Mouse (Mus musculus): ENCODE measurements around the gene Hist1h2ag. TPM values are rescaled to one million over a fixed set of nuclear protein-coding genes. Genes with fewer than 3 reads are reported as not detected.
"Not testable (repeated sequence)": the region's sequence is repeated elsewhere in the genome, so short reads cannot be mapped to it uniquely, and the experiment has no call there.

Hist1h2ag gene
- 17.8 and 25.3 TPM in 2 replicates for polyA plus RNA-seq (2015; fragmentation: Nextera tagmentation; extraction: Ambion mirVana)

DNA sequence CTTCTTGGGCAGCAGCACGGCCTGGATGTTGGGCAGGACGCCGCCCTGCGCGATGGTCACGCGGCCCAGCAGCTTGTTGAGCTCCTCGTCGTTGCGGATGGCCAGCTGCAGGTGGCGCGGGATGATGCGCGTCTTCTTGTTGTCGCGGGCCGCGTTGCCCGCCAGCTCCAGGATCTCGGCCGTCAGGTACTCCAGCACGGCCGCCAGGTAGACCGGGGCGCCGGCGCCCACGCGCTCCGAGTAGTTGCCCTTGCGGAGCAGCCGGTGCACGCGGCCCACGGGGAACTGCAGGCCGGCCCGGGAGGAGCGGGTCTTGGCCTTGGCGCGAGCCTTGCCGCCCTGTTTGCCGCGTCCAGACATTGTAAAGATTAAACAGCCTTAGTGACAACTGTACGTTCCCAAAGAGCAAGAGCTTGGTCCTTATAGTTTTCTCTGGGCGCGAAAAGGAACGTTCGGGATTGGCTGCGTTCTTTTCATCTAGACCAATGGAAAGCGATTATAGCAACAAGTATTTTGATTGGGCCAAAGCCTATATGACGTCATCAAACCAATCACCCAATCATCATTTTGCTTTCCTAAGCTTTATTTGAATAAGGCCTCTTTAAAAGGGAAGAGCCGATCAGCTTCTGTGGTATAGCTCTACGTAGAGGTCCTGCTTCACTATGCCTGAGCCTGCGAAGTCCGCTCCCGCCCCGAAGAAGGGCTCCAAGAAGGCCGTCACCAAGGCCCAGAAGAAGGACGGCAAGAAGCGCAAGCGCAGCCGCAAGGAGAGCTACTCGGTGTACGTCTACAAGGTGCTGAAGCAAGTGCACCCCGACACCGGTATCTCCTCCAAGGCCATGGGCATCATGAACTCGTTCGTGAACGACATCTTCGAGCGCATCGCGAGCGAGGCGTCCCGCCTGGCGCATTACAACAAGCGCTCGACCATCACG is at the start of gene Hist1h2ag, which contains the start of gene Hist1h2bj:
Gene Hist1h2ag (minus strand): TSS at position 377 of the 935 bp plus-strand sequence.
Gene Hist1h2bj (plus strand): TSS at position 647 of the 935 bp plus-strand sequence.
- not testable (repeated sequence) for H3K9me3 ChIP-seq (replicated peaks; ENCODE audit: control insufficient read depth, low read length); H3K27me3 ChIP-seq (ENCODE audit: control insufficient read depth, insufficient read depth, low read length); H3K36me3 ChIP-seq (ENCODE audit: control insufficient read depth, insufficient read depth, low read length)
- Histone ChIP-seq H3K4me1 (ENCODE audit: control insufficient read depth, insufficient read depth, low read length) (peaks cover 19% of the 10 kb centered on the region), H3K27ac (ENCODE audit: low read length) (peak within 1 kb of the TSS; percentile 93), H3K9ac (ENCODE audit: low read length) (peak within 1 kb of the TSS; percentile 67), H3K4me2 (ENCODE audit: low read depth, low read length) (peak within 1 kb of the TSS; percentile 71), H3K4me3 (replicated peaks; ENCODE audit: low read length) (peak within 1 kb of the TSS; percentile 44)
- ATAC-seq (ENCODE audit: insufficient read depth, low FRiP score) = peak; percentile 93
- under 1% methylated on average over 38 of the region's 80 CpGs for WGBS

DNA sequence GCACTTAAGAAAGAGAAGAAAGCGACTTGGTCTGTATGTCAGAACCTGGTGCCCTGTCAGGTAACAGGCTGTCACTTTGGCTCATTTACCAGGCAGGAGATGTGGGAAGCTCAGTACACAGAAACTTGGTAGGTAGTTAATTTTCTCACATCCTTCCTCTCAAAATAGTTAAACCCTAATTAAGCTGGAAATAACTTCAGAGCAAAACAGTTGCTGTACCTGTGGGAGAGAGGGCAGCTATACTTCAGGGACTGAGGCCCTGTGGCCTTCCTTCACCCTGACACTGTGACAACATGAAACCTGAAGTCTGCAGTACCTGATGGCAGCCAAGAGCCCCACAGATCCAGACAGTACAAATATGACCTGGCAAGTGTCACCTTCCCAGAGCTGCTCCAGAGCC is 41.4 kb upstream of the Hist1h2ag start, which contains the start of gene Vmn1r188:
Gene Vmn1r188 (plus strand): TSS at position 301 of the 400 bp plus-strand sequence.
- not testable (repeated sequence) for H3K27me3 ChIP-seq (ENCODE audit: control insufficient read depth, insufficient read depth, low read length); ATAC-seq (ENCODE audit: insufficient read depth, low FRiP score); H3K27ac ChIP-seq (ENCODE audit: low read length); H3K4me1 ChIP-seq (ENCODE audit: control insufficient read depth, insufficient read depth, low read length); H3K9me3 ChIP-seq (replicated peaks; ENCODE audit: control insufficient read depth, low read length); H3K36me3 ChIP-seq (ENCODE audit: control insufficient read depth, insufficient read depth, low read length); H3K9ac ChIP-seq (ENCODE audit: low read length); H3K4me3 ChIP-seq (replicated peaks; ENCODE audit: low read length); H3K4me2 ChIP-seq (ENCODE audit: low read depth, low read length)
- whole genome bisulfite sequencing = 81% methylated on average over 1 of the region's 1 CpGs

DNA sequence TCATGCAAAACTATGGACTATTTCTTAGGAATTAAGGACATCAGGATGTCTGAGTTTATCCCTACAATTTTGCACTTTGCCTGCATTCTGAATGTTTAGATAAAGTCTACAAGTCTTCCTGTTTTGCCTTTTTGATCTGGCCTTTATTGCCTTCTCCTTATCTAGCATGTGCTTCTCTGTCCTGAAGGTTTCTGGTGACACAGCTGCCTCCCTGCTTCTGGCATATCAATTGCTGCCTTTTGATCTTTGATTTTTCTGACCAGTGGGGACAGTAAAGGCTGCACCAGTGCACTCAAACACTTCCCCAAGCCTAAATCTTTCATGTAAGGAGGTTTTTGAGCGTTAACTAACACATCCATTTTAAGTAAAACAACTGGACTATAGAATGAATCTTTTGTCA is 20.7 kb upstream of the Hist1h2ag start:
- Histone ChIP-seq H3K36me3 (ENCODE audit: control insufficient read depth, insufficient read depth, low read length) (no peaks in the 10 kb centered on the region), H3K27ac (ENCODE audit: low read length) (no peak overlapping the region), H3K27me3 (ENCODE audit: control insufficient read depth, insufficient read depth, low read length) (no peaks in the 10 kb centered on the region), H3K4me1 (ENCODE audit: control insufficient read depth, insufficient read depth, low read length) (no peaks in the 10 kb centered on the region), H3K9ac (ENCODE audit: low read length) (no peak overlapping the region), H3K4me2 (ENCODE audit: low read depth, low read length) (no peak overlapping the region), H3K4me3 (replicated peaks; ENCODE audit: low read length) (no peak overlapping the region), H3K9me3 (replicated peaks; ENCODE audit: control insufficient read depth, low read length) (peaks cover 4% of the 10 kb centered on the region; the same call in 1 of the 2 replicates)
- WGBS = 60% methylated on average over 1 of the region's 1 CpGs
- ATAC-seq (ENCODE audit: insufficient read depth, low FRiP score) = no peak

DNA sequence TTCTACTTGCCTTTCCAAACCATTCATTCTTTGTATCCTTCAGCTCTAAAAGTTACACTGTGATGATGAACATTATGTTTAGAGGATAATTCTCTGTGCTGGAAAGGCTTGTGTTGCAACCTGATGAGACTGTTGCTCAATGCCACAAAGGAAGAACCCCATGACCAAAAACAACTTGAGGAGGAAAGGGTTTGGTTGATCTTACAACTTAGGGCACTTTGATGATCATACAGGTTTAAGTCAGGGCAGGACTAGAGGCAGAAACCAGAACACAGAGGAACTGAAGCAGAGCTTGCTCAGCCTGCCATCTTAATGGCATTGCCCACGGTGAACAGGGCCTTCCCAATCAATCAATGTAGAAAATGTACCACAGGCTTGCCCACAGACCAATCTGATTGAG is 18.7 kb upstream of the Hist1h2ag start:
- H3K4me3 ChIP-seq (replicated peaks; ENCODE audit: low read length) = no peak overlapping the region
- H3K27ac ChIP-seq (ENCODE audit: low read length) = no peak overlapping the region
- H3K36me3 ChIP-seq (ENCODE audit: control insufficient read depth, insufficient read depth, low read length) = no peaks in the 10 kb centered on the region
- peaks cover 2% of the 10 kb centered on the region; the same call in 1 of the 2 replicates for H3K9me3 ChIP-seq (replicated peaks; ENCODE audit: control insufficient read depth, low read length)
- no peaks in the 10 kb centered on the region for H3K4me1 ChIP-seq (ENCODE audit: control insufficient read depth, insufficient read depth, low read length)
- H3K4me2 ChIP-seq (ENCODE audit: low read depth, low read length) = no peak overlapping the region
- WGBS = 50% methylated on average over 1 of the region's 1 CpGs
- H3K9ac ChIP-seq (ENCODE audit: low read length) = no peak overlapping the region
- no peak for ATAC-seq (ENCODE audit: insufficient read depth, low FRiP score)
- no peaks in the 10 kb centered on the region for H3K27me3 ChIP-seq (ENCODE audit: control insufficient read depth, insufficient read depth, low read length)

DNA sequence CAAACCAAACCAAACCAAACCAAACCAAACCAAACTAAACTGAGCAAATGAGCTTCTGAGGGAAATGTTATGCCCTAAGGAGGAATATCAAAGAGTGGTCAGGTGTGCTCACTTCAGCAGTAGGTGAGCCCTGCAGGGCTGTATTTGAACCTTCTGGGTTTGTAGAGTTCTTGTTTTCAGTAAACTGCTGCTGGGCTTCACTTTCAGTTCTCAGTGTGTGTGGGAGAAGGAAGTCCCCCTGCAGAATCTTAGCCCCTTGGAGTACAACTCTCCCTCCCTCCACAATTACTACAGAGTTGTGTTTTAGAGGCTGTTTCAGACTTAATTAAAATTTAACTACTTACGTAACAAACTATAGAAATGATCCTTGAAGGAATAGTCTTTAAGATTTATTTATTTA is 11.0 kb upstream of the Hist1h2ag start:
- Histone ChIP-seq H3K9ac (ENCODE audit: low read length) (no peak overlapping the region), H3K27me3 (ENCODE audit: control insufficient read depth, insufficient read depth, low read length) (no peaks in the 10 kb centered on the region), H3K36me3 (ENCODE audit: control insufficient read depth, insufficient read depth, low read length) (no peaks in the 10 kb centered on the region), H3K4me3 (replicated peaks; ENCODE audit: low read length) (no peak overlapping the region), H3K9me3 (replicated peaks; ENCODE audit: control insufficient read depth, low read length) (no peaks in the 10 kb centered on the region), H3K27ac (ENCODE audit: low read length) (no peak overlapping the region), H3K4me2 (ENCODE audit: low read depth, low read length) (no peak overlapping the region), H3K4me1 (ENCODE audit: control insufficient read depth, insufficient read depth, low read length) (no peaks in the 10 kb centered on the region)
- 88% methylated on average over 1 of the region's 1 CpGs for WGBS
- ATAC-seq (ENCODE audit: insufficient read depth, low FRiP score) = no peak

DNA sequence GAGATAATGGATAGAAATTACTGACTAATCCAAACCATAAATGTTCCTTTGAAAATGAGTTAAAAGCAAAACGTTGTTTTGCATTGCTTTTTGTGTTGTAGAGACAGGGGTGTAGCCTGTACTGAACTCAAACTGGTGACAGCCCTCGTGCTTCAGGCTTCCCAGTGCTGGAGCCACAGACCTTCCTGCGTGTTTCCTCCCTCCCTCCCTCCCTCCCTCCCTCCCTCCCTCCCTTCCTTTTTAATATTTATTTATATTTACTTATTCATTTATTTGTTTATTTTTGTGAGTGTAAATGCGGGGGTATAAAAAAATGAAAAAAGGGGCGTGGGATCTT is 8.7 kb upstream of the Hist1h2ag start:
- Histone ChIP-seq H3K4me2 (ENCODE audit: low read depth, low read length) (peak overlapping the region; percentile 80), H3K9me3 (replicated peaks; ENCODE audit: control insufficient read depth, low read length) (no peaks in the 10 kb centered on the region), H3K4me1 (ENCODE audit: control insufficient read depth, insufficient read depth, low read length) (no peaks in the 10 kb centered on the region), H3K9ac (ENCODE audit: low read length) (peak overlapping the region; percentile 80), H3K36me3 (ENCODE audit: control insufficient read depth, insufficient read depth, low read length) (no peaks in the 10 kb centered on the region), H3K27ac (ENCODE audit: low read length) (peak overlapping the region; percentile 85; the same call in 1 of the 2 replicates), H3K4me3 (replicated peaks; ENCODE audit: low read length) (peak overlapping the region; percentile 64), H3K27me3 (ENCODE audit: control insufficient read depth, insufficient read depth, low read length) (no peaks in the 10 kb centered on the region)
- no peak for ATAC-seq (ENCODE audit: insufficient read depth, low FRiP score)
- WGBS = 5% methylated on average over 5 of the region's 5 CpGs

DNA sequence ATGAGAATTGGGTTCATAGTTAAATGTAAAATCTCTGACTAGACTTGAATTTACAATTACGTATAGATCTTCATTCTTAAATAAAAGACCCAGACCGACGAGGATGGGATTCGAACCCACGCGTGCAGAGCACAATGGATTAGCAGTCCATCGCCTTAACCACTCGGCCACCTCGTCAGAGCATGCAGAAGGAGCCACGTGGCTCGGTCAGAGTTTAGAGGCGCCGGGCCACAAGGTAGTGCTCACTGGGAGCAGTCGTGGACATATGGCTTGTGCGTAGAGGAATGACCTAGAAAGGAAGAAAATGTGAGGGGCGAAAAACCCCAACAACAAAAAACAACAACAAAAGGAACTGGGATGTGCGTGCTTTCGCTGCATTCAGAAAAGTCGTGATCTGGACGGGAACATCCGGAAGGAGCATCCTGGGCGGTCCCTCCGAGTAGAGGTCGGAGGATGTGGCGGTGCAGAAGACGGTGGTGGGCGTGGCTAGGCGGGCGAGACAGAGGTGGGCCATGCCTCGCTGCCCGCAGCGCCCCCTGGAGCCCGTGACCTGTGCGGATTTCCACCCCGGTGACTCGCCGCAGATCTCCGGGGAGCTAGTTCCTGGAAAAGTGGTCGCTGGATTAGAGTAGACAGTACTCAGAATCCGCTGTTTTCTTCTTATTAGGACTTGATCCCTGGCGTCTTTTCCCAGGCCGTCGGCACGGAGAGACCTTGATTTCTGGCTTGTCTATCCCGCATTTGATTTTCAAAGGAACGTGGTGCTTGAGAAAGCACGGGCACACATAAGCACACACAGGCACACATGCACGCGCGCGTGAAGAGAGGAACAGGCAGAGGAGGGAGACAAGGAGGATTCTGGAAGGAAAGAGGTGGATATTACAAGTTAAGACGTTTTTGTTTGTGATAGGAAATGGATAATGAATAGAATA is 8.1 kb upstream of the Hist1h2ag start:
- Histone ChIP-seq H3K27ac (ENCODE audit: low read length) (peak overlapping the region; percentile 85), H3K4me3 (replicated peaks; ENCODE audit: low read length) (peak overlapping the region; percentile 64), H3K36me3 (ENCODE audit: control insufficient read depth, insufficient read depth, low read length) (no peaks in the 10 kb centered on the region), H3K4me1 (ENCODE audit: control insufficient read depth, insufficient read depth, low read length) (no peaks in the 10 kb centered on the region), H3K27me3 (ENCODE audit: control insufficient read depth, insufficient read depth, low read length) (no peaks in the 10 kb centered on the region), H3K4me2 (ENCODE audit: low read depth, low read length) (peak overlapping the region; percentile 80), H3K9me3 (replicated peaks; ENCODE audit: control insufficient read depth, low read length) (no peaks in the 10 kb centered on the region), H3K9ac (ENCODE audit: low read length) (peak overlapping the region; percentile 80)
- peak; percentile 96 for ATAC-seq (ENCODE audit: insufficient read depth, low FRiP score)
- under 1% methylated on average over 52 of the region's 52 CpGs for WGBS

DNA sequence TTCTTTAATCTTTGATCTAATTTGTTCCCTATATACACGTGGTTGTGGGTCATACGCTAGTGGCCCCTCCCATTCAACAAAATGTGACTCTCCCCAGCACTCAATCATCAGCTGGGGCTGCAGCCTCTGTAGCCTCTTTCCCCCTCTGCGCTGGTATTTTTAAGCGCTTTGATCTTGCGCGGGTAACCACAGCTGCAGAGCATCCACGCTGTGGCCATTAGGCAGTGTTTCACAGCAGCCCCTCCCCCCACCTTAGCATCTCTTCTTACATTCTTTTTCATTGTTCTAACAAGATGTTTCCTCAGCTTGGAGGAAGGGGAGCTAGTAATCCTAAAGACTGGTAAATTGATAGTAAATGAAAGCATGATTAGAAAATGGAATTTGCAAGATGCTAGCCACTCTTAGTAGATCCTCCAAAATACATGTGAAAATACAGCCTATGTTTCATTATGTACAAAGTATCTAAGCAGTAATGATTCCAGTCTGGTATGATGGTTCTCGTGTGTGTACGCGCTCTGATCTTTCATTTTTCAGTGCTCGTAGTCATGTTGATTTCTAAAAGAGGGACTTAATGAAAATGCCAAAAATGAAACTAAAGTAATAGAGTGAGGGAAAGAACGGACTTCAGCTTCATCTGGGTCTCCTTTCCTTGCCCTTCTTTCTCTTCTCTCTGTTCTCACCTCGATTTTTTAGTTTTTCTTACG is 7.1 kb upstream of the Hist1h2ag start:
- ATAC-seq (ENCODE audit: insufficient read depth, low FRiP score) = no peak
- Histone ChIP-seq H3K4me1 (ENCODE audit: control insufficient read depth, insufficient read depth, low read length) (no peaks in the 10 kb centered on the region), H3K27ac (ENCODE audit: low read length) (peak overlapping the region; percentile 85), H3K4me3 (replicated peaks; ENCODE audit: low read length) (peak overlapping the region; percentile 64), H3K9me3 (replicated peaks; ENCODE audit: control insufficient read depth, low read length) (no peaks in the 10 kb centered on the region), H3K27me3 (ENCODE audit: control insufficient read depth, insufficient read depth, low read length) (no peaks in the 10 kb centered on the region), H3K4me2 (ENCODE audit: low read depth, low read length) (peak overlapping the region; percentile 80), H3K9ac (ENCODE audit: low read length) (peak overlapping the region; percentile 80), H3K36me3 (ENCODE audit: control insufficient read depth, insufficient read depth, low read length) (no peaks in the 10 kb centered on the region)
- WGBS = 1% methylated on average over 14 of the region's 14 CpGs

All from stomach, embryonic 16.5 days (tissue).